Mouse (Mus musculus) left cerebral cortex, adult 9 months (tissue): ENCODE results near the gene Shank3.

Experiments used
- DNase-seq, 2 experiments: peaks; one replicate each; pipeline ENCODE4 v3.0.0; 2022; ENCODE audit warnings: low spot score in 2 of 2

Shank3 gene

GRCm38 (mm10) chr15:89557179-89557995, 58.0 kb downstream of the Shank3 start:
- no peak for DNase-seq

- no peak for DNase-seq
Observed at GRCm38 (mm10) chr15:89557996-89558390, 58.6 kb downstream of the Shank3 start.

- DNase-seq, result no peak
Observed at GRCm38 (mm10) chr15:89559202-89559731, 59.8 kb downstream of the Shank3 start.

- DNase-seq, result no peak
Observed at GRCm38 (mm10) chr15:89568114-89568513, 68.7 kb downstream of the Shank3 start, which contains the start of gene Acr. Gene Acr (plus strand): TSS chr15:89568326.

DNA sequence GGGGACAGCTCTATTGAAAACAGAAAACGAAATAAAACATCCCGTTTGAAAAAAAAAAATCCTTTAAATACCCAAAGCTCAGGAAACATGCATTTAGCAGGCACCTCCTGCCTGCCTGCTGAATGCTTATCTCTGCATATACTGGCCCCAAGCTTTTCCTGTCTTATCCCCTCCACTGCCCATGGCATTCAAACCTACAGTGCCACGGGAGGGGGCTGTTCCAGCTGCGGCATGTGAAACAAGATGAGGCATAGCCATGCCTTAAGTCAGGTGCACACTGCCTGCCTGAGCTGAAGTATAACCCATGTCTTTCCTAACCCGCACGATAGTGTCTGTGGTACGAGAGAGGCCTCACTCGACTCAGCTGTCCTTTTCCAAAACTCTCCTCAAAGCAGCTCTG, 72.7 kb downstream of the Shank3 start:
- no peak for DNase-seq

GRCm38 (mm10) chr15:89582494-89582893, 83.1 kb downstream of the Shank3 start:
- no peak for DNase-seq

GRCm38 (mm10) chr15:89585101-89585500, 85.7 kb downstream of the Shank3 start:
- DNase-seq, result no peak

- DNase-seq, result no peak
Observed at GRCm38 (mm10) chr15:89585631-89586030, 86.2 kb downstream of the Shank3 start.

DNA sequence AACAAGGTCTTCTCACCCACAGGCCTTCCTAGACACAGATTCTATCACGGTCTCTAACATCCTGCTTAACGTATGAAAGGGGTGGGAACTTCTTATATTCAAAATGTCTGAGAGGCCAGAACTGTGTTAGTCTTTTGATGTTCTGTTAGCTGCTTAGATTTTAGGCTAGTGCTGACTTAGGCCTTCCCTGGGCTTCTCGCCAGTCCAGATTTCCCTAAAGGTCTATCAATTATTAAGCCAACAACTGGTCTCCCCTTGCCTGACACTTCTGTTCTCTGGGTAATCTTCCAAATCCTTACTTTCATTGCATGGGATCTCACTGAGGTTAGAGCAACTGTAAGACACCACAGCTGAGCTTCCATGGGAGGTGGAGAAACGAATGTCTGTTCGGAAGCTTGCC, 89.7 kb downstream of the Shank3 start:
- DNase-seq, result no peak

GRCm38 (mm10) chr15:89591317-89591716, 91.9 kb downstream of the Shank3 start:
- no peak for DNase-seq

DNA sequence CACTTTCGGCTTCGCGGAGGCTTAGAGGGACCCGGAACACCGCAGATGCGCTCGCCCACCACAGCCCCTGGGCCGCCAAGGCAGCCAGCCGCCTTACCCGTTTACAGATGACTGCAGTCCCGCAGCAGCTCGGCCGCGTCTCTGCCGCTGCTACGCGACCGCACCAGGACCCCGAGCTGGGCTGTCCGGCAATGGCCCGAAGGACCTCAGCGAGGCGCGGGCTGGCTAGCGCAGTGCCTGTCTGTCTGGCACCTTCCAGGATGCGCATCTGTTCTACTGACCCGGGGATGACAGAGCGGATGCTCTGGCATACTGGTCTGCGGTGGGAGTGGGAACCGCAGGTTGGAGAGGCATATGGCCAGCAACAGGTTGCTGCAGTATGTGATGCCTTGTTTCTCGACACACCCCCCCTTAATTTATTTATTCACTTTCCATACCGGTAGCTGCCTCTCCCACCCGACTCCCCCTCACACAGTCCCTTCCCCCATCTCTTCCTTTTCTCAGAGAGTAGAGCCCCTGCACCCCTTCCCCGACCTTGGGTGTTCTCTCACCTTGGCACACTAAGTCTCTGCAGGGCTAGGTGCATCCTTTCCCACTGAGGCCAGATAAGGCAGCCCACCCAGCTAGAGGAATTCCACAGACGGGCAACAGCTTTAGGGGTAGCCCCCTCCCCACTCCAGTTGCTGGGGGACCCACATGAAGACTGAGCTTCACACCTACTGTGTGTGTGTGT, 92.5 kb downstream of the Shank3 start, which contains the start of gene Rabl2:
Gene Rabl2 (minus strand): TSS at position 201 of the 733 bp plus-strand sequence.
- DNase-seq, result peak; percentile 63 to 85

- DNase-seq, result no peak
Observed at GRCm38 (mm10) chr15:89592548-89592947, 93.1 kb downstream of the Shank3 start.

- DNase-seq, result no peak
Observed at GRCm38 (mm10) chr15:89605822-89606570, 106.6 kb downstream of the Shank3 start.

DNA sequence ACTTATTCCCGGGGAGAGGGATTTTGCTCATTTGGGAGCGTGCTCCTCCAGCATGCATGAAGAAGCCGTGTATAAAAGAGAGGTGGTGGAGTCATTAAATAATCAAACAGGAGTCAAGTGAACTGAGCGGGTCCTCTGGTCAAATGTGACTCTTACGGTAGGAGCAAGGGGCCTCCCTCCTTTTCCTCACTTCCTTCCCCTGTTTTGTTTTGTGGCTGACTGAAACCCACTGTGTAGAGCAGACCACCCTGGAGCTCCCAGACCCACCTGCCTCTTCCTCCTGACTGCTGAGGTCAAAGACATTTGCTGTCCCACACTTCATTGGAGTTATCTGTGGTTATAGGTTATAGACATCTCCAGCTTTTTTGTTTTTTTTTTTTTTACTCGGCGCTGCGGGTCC, 108.1 kb downstream of the Shank3 start:
- DNase-seq, result no peak

- DNase-seq, result no peak
Observed at GRCm38 (mm10) chr15:89607888-89608287, 108.5 kb downstream of the Shank3 start.
